Mouse (Mus musculus) E14TG2a.4 (cell line): ENCODE measurements around the gene Zfand3.

ENCODE experiments used
- CTCF ChIP-seq: conservative IDR thresholded peaks from 2 replicates; pipeline ENCODE4 v1.5.1; 2014; ENCODE audit warnings: low read length
- NANOG ChIP-seq: IDR thresholded peaks from 2 replicates; pipeline ENCODE4 v1.6.1; 2014; ENCODE audit warnings: borderline replicate concordance, low read length, mixed read lengths
- POU5F1 ChIP-seq: IDR thresholded peaks from 2 replicates; pipeline ENCODE4 v1.6.1; 2014; ENCODE audit warnings: low read length, borderline replicate concordance

- no peak for TF ChIP-seq CTCF
- TF ChIP-seq NANOG, result no peak
- no peak for TF ChIP-seq POU5F1
These were observed 193.9 kb downstream of the Zfand3 start for GRCm38 (mm10) chr17:30198422-30198821.
